Mouse (Mus musculus): Measurements from ENCODE around the gene Jund. TPM values are rescaled to one million over a fixed set of nuclear protein-coding genes. Genes with fewer than 3 reads are reported as not detected.

Gene Jund
- polyA plus RNA-seq, 1 experiment from 2014 or later: 17.5 TPM

DNA sequence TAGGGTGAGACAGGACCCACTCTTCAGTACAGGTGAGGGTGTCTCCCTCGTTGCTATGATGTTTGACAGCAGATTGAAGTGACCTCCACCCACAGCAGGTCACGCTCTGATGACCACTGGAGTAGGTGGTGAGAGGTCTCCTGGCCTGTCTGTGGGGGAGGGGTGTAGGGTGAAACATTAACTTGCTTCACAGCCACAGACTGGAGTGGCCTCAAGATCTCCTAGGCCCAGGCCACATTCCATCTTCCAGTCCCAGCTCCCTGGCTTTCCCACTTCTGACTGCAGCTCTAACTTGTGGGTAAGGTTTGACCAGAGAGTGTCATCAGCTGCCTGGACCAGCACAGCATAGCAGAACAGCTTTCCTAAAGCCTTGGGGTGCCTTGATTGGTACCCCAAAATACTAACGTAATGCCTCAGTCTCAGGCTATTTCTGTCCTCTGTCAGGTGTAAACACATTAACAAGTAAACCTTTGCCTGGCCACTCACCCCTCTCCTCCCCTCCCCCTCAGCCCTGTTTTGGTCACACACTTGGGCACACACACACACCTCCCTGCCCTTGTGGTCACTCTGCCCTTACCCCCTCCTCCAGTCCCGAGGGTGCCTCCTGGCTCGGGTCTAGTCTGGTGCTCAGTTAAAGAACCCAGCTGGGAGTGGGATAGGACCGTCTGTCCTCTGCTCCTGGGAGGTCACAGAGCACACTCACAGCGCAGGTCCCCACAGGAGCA is 24.9 kb downstream of the Jund start, which contains the start of gene Pde4c:
Pde4c (plus strand) TSS at position 235 of the 725 bp plus-strand sequence.
- H3K27me3 ChIP-seq (ENCODE audit: control insufficient read depth, insufficient read depth, low read depth, low read length): peaks cover 10% of the 10 kb centered on the region
- peak; percentile 87 for ATAC-seq (ENCODE audit: low read depth)
- WGBS (ENCODE audit: insufficient replicate concordance): 43% methylated on average over 7 of the region's 7 CpGs
- H3K9ac ChIP-seq (ENCODE audit: low read depth, low read length): peak within 1 kb of the TSS; percentile 29; the same call in 1 of the 2 replicates
- H3K27ac ChIP-seq (ENCODE audit: low read length): peak within 1 kb of the TSS; percentile 86
- H3K9me3 ChIP-seq (replicated peaks; ENCODE audit: control insufficient read depth, low read length): no peaks in the 10 kb centered on the region
- no peaks in the 10 kb centered on the region for H3K4me1 ChIP-seq (ENCODE audit: control insufficient read depth, low read depth, low read length)
- H3K36me3 ChIP-seq (ENCODE audit: control insufficient read depth, insufficient read depth): no peaks in the 10 kb centered on the region
- H3K4me3 ChIP-seq (ENCODE audit: low read depth, low read length): peak within 1 kb of the TSS; percentile 43
- peak within 1 kb of the TSS; percentile 42 for H3K4me2 ChIP-seq (ENCODE audit: low read depth, low read length)

DNA sequence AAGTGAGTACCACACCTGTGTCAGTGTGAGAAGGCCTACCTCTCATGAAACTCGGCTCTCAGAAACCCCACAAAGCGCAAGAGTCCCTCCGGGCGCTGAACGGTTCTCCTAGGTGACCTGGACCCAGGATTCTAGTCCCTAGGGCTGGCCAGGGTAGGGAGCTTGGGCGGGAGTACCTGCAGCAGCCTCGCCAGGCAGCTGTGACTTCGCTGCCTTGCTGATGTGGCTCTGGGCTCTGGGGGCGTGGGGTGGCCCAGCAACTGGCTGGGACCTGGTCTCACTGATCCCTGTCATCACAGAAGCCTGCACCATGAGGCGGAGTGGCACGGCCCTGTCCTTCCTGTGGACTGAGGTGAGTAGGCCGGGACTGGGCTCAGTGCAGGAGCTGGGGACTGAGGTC is 25.5 kb downstream of the Jund start:
- H3K9ac ChIP-seq (ENCODE audit: low read depth, low read length): peak overlapping the region; percentile 29; the same call in 1 of the 2 replicates
- ATAC-seq (ENCODE audit: low read depth): no peak
- H3K27me3 ChIP-seq (ENCODE audit: control insufficient read depth, insufficient read depth, low read depth, low read length): peaks cover 16% of the 10 kb centered on the region
- H3K9me3 ChIP-seq (replicated peaks; ENCODE audit: control insufficient read depth, low read length): no peaks in the 10 kb centered on the region
- no peaks in the 10 kb centered on the region for H3K4me1 ChIP-seq (ENCODE audit: control insufficient read depth, low read depth, low read length)
- peak overlapping the region; percentile 86 for H3K27ac ChIP-seq (ENCODE audit: low read length)
- 58% methylated on average over 12 of the region's 12 CpGs for WGBS (ENCODE audit: insufficient replicate concordance)
- peak overlapping the region; percentile 1; the same call in 1 of the 2 replicates for H3K4me3 ChIP-seq (ENCODE audit: low read depth, low read length)
- H3K36me3 ChIP-seq (ENCODE audit: control insufficient read depth, insufficient read depth): no peaks in the 10 kb centered on the region
- peak overlapping the region; percentile 31 for H3K4me2 ChIP-seq (ENCODE audit: low read depth, low read length)

GRCm38 (mm10) chr8:70725792-70726447 is 27.2 kb downstream of the Jund start:
- no peaks in the 10 kb centered on the region for H3K9me3 ChIP-seq (replicated peaks; ENCODE audit: control insufficient read depth, low read length)
- WGBS (ENCODE audit: insufficient replicate concordance): 23% methylated on average over 14 of the region's 14 CpGs
- peaks cover 3% of the 10 kb centered on the region; the same call in 1 of the 2 replicates for H3K4me1 ChIP-seq (ENCODE audit: control insufficient read depth, low read depth, low read length)
- H3K9ac ChIP-seq (ENCODE audit: low read depth, low read length): no peak overlapping the region
- peaks cover 30% of the 10 kb centered on the region for H3K27me3 ChIP-seq (ENCODE audit: control insufficient read depth, insufficient read depth, low read depth, low read length)
- H3K4me3 ChIP-seq (ENCODE audit: low read depth, low read length): no peak overlapping the region
- H3K4me2 ChIP-seq (ENCODE audit: low read depth, low read length): no peak overlapping the region
- no peak for ATAC-seq (ENCODE audit: low read depth)
- H3K36me3 ChIP-seq (ENCODE audit: control insufficient read depth, insufficient read depth): no peaks in the 10 kb centered on the region
- no peak overlapping the region for H3K27ac ChIP-seq (ENCODE audit: low read length)

GRCm38 (mm10) chr8:70726721-70727120 is 28.0 kb downstream of the Jund start:
- Histone ChIP-seq H3K27me3 (ENCODE audit: control insufficient read depth, insufficient read depth, low read depth, low read length) (peaks cover 30% of the 10 kb centered on the region), H3K36me3 (ENCODE audit: control insufficient read depth, insufficient read depth) (no peaks in the 10 kb centered on the region), H3K9ac (ENCODE audit: low read depth, low read length) (no peak overlapping the region), H3K4me1 (ENCODE audit: control insufficient read depth, low read depth, low read length) (peaks cover 3% of the 10 kb centered on the region; the same call in 1 of the 2 replicates), H3K9me3 (replicated peaks; ENCODE audit: control insufficient read depth, low read length) (no peaks in the 10 kb centered on the region), H3K4me2 (ENCODE audit: low read depth, low read length) (no peak overlapping the region), H3K27ac (ENCODE audit: low read length) (no peak overlapping the region), H3K4me3 (ENCODE audit: low read depth, low read length) (no peak overlapping the region)
- 33% methylated on average over 11 of the region's 11 CpGs for WGBS (ENCODE audit: insufficient replicate concordance)
- ATAC-seq (ENCODE audit: low read depth): no peak

GRCm38 (mm10) chr8:70729808-70730475 is 31.2 kb downstream of the Jund start:
- no peaks in the 10 kb centered on the region for H3K9me3 ChIP-seq (replicated peaks; ENCODE audit: control insufficient read depth, low read length)
- H3K36me3 ChIP-seq (ENCODE audit: control insufficient read depth, insufficient read depth): no peaks in the 10 kb centered on the region
- no peak overlapping the region; the same call in 1 of the 2 replicates for H3K9ac ChIP-seq (ENCODE audit: low read depth, low read length)
- H3K4me3 ChIP-seq (ENCODE audit: low read depth, low read length): peak overlapping the region; percentile 30
- peak overlapping the region; percentile 52 for H3K4me2 ChIP-seq (ENCODE audit: low read depth, low read length)
- H3K27ac ChIP-seq (ENCODE audit: low read length): no peak overlapping the region
- WGBS (ENCODE audit: insufficient replicate concordance): 2% methylated on average over 34 of the region's 34 CpGs
- no peak for ATAC-seq (ENCODE audit: low read depth)
- peaks cover 3% of the 10 kb centered on the region; the same call in 1 of the 2 replicates for H3K4me1 ChIP-seq (ENCODE audit: control insufficient read depth, low read depth, low read length)
- H3K27me3 ChIP-seq (ENCODE audit: control insufficient read depth, insufficient read depth, low read depth, low read length): peaks cover 30% of the 10 kb centered on the region

GRCm38 (mm10) chr8:70730956-70731355 is 32.2 kb downstream of the Jund start:
- 72% methylated on average over 4 of the region's 4 CpGs for whole genome bisulfite sequencing (ENCODE audit: insufficient replicate concordance)
- Histone ChIP-seq H3K27me3 (ENCODE audit: control insufficient read depth, insufficient read depth, low read depth, low read length) (peaks cover 30% of the 10 kb centered on the region), H3K4me2 (ENCODE audit: low read depth, low read length) (no peak overlapping the region), H3K9ac (ENCODE audit: low read depth, low read length) (no peak overlapping the region), H3K9me3 (replicated peaks; ENCODE audit: control insufficient read depth, low read length) (no peaks in the 10 kb centered on the region), H3K36me3 (ENCODE audit: control insufficient read depth, insufficient read depth) (no peaks in the 10 kb centered on the region), H3K27ac (ENCODE audit: low read length) (no peak overlapping the region), H3K4me3 (ENCODE audit: low read depth, low read length) (no peak overlapping the region), H3K4me1 (ENCODE audit: control insufficient read depth, low read depth, low read length) (peaks cover 3% of the 10 kb centered on the region; the same call in 1 of the 2 replicates)
- no peak for ATAC-seq (ENCODE audit: low read depth)

DNA sequence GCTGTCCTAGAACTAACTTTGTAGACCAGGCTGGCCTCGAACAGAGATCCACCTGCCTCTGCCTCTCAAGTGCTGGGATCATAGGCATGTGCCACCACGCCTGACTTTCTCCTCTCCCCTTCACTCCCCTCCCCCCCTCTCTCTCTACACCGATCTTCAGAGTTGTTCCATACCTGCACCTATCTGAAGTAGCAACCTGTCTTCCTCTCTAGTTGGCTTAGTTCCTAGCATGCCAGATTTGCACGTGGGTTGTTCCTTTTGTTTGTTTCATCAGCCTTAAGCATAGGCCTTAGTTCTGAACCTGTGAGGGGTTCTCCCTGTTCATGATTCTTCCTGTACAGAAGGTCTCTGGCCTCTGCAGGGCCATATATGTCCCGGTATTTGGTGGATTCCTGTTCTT is 39.0 kb downstream of the Jund start:
- ATAC-seq (ENCODE audit: low read depth): no peak

DNA sequence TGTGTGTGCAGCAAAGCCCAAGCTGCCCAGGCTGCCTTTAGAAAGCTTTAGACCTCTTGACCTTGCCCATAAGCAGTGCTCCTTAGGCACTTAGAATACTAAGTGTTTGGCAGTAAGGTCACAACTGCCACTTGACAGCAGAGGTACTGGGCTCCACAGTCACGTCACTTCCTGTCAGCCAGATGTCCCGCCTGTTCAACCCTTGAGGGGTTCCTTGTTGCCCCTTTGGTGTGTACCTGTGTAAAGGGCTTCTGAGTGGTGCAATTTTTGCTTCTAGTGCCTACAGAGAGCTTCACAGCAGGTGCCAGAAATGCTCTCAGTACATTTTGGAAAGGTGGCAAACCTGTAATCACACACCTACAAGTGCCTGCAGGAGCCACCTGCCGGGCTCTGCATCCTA is 39.5 kb downstream of the Jund start:
- Histone ChIP-seq H3K4me3 (ENCODE audit: low read depth, low read length) (no peak overlapping the region), H3K4me1 (ENCODE audit: control insufficient read depth, low read depth, low read length) (peaks cover under 1% of the 10 kb centered on the region; the same call in 1 of the 2 replicates), H3K9ac (ENCODE audit: low read depth, low read length) (no peak overlapping the region), H3K27ac (ENCODE audit: low read length) (no peak overlapping the region), H3K9me3 (replicated peaks; ENCODE audit: control insufficient read depth, low read length) (no peaks in the 10 kb centered on the region), H3K4me2 (ENCODE audit: low read depth, low read length) (no peak overlapping the region), H3K36me3 (ENCODE audit: control insufficient read depth, insufficient read depth) (no peaks in the 10 kb centered on the region), H3K27me3 (ENCODE audit: control insufficient read depth, insufficient read depth, low read depth, low read length) (peaks cover 20% of the 10 kb centered on the region)
- no peak for ATAC-seq (ENCODE audit: low read depth)
- WGBS (ENCODE audit: insufficient replicate concordance): 34% methylated on average over 3 of the region's 3 CpGs

More for the DNA sequence above, 39.0 kb downstream of the Jund start:
- Histone ChIP-seq H3K27ac (ENCODE audit: low read length) (no peak overlapping the region), H3K4me3 (ENCODE audit: low read depth, low read length) (no peak overlapping the region), H3K4me2 (ENCODE audit: low read depth, low read length) (no peak overlapping the region), H3K27me3 (ENCODE audit: control insufficient read depth, insufficient read depth, low read depth, low read length) (peaks cover 15% of the 10 kb centered on the region), H3K9ac (ENCODE audit: low read depth, low read length) (no peak overlapping the region), H3K9me3 (replicated peaks; ENCODE audit: control insufficient read depth, low read length) (no peaks in the 10 kb centered on the region), H3K4me1 (ENCODE audit: control insufficient read depth, low read depth, low read length) (no peaks in the 10 kb centered on the region), H3K36me3 (ENCODE audit: control insufficient read depth, insufficient read depth) (no peaks in the 10 kb centered on the region)
- WGBS (ENCODE audit: insufficient replicate concordance): 48% methylated on average over 5 of the region's 5 CpGs
